Mouse (Mus musculus) testis, adult 2 months (tissue): ENCODE data around the gene Fbxl13.

Experiments used
- CTCF ChIP-seq: fragments of 200-500 bp; IDR thresholded peaks from 2 replicates; pipeline ENCODE4 v1.5.1; 2012; ENCODE audit warnings: low read depth, mild to moderate bottlenecking, inconsistent platforms, low read length, moderate library complexity; ENCODE audit not compliant: control insufficient read depth, insufficient read depth, insufficient replicate concordance
- POLR2A ChIP-seq: fragments of 200-500 bp; IDR thresholded peaks from 2 replicates; pipeline ENCODE4 v1.6.1; 2012; ENCODE audit warnings: low read depth, mild to moderate bottlenecking, inconsistent platforms, low read length, moderate library complexity; ENCODE audit not compliant: control insufficient read depth

GRCm38 (mm10) chr5:21500133-21500532, 145.3 kb downstream of the Fbxl13 start:
- no peak for TF ChIP-seq POLR2A
- TF ChIP-seq CTCF = no peak
